Mouse (Mus musculus) effector memory CD4-positive, alpha-beta T cell, adult 5 months (primary cell): ENCODE measurements around the gene Olfr74. TPM values are rescaled to one million over a fixed set of nuclear protein-coding genes. Genes with fewer than 3 reads are reported as not detected.

ENCODE experiments used
- polyA plus RNA-seq: library from polyadenylated mRNA; unstranded; fragments of 100-300 nt; shearing (Covaris generic); gene quantifications from one replicate; pipeline ENCODE4 v1.2.1, GENCODE M21; 2017

Olfr74 gene
- not detected for polyA plus RNA-seq

DNA sequence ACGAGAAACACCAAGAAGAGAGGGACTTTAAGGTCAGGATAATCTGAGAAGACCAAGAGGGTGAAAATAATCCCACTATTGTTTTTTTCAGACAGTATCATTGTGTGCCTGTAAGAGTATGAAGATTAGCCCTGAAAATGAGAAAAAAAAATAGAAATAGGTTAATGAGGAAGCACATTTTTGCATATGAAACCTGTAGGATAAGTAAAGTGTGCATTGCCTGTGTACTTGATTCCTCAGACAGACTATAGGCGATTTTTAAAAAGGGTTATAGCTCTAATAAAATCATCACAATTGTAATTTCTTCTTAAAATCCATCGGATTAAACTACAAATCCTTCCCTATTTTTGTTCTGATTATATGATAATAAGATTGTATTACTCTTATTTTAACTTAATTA lies at the start of gene Olfr74:
Gene Olfr74 (minus strand): TSS at position 101 of the 400 bp plus-strand sequence.

DNA sequence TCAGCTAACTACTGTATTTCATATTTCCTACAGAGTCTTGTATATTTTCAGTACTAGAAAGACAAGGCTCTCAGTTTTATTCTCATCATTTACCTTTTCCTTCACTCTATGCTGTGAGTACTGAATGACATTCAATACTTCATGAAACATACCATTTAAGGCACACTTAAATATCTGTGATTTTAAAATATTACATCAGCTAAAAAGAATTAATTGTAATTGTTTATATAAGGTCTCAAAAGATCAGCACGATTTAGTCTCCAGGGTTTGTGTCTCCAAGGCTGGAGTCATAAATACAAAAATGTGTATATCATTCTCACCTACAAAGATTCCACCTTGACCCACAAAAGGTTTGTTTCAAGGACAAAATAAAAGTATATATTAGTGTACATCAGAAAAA lies 48.0 kb upstream of the Olfr74 start, which contains the start of gene Olfr1161:
Gene Olfr1161 (plus strand): TSS at position 301 of the 400 bp plus-strand sequence.

DNA sequence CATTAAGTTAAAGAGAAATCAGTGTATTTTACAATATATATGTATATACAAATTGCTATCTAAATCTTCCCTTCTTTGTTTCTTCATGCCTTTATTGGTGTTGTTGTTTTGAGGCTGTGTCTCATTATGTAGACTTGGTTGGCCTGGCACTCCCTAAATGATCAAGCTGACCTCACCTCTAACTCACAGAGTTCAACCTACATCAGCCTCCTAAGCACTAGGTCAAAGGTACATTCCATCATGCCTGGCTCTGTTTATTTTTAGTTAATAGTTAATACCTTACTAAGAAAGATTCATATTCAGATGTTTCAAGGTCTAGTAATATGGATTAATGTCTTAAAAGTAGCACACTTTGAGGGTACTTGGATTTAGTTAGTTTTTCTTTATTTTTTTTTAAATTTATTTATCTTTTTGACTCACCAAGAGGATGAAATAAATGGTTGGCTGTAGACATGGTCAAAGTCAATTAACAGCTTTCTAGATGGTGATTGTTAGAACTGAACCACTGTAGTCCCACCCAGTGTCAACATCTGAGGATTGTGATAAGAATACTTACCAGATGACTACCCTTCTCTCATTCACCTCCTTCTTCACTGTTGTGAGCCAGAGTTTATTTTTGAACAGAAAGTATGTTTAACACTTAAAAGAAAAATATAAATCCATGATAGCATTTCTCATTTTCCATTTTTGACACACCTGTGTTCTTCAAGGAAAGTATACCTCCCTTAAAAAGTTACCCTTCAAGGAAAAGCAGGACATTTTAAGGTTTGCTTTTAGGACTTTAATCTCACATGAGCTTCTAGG lies 33.3 kb upstream of the Olfr74 start, which contains the start of gene Olfr1160:
Gene Olfr1160 (minus strand): TSS at position 754 of the 804 bp plus-strand sequence.

DNA sequence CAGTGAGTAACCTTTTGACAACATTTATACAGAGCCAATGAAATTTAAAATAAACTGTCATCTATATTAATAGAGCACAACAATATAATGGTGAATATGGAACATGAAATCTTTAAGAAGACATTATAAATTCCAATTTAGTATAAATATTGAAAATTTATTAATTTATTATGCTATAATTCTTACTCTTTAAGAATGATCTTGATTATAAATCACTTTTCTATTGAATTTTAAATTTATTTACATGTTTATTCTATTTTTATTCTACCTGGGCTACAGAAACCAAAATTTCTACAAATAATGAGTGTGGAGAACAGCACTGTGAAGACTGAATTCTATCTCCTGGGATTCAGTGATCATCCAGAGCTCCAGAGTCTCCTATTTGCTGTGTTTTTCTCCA lies 15.3 kb upstream of the Olfr74 start, which contains the start of gene Olfr1158:
Gene Olfr1158 (plus strand): TSS at position 301 of the 400 bp plus-strand sequence.

DNA sequence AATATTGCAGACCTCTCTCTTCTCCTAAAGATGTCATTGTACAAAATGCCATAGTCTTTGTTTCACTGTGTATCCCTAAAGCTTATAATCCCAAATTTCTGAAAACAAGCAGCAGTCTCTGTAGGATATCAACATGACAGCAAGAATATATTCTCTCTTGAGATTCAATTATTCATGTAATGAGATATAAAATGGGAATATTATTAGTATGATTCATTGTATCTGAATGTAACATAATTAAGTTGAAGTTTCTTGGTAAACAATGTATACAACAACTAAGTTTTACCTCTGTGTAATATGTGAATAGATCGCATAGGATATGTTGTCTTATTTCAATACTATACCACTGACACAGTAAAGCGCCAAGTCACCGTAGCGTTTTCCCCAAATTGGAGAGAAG lies 6.3 kb downstream of the Olfr74 start, which contains the start of gene Olfr1157:
Gene Olfr1157 (minus strand): TSS at position 101 of the 400 bp plus-strand sequence.

DNA sequence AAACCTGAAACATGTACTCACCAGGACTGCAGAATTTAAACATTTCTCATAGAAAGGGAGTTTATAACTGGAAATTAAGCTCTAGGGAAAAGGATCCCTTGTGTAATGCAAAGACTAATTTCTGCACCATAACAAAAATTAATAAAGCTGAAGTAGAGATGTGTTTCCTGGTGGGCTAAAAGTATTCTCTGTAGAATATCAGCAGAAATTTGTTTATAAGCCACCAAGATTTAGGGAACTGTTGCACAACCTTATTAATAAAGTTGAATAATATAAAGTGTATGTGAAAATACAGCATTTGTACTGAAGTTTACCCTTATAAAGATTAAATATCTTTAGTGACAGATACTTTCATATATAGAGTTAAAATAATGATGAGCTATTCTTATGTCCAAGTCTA lies 21.5 kb downstream of the Olfr74 start, which contains the start of gene Olfr1156:
Gene Olfr1156 (minus strand): TSS at position 101 of the 400 bp plus-strand sequence.

DNA sequence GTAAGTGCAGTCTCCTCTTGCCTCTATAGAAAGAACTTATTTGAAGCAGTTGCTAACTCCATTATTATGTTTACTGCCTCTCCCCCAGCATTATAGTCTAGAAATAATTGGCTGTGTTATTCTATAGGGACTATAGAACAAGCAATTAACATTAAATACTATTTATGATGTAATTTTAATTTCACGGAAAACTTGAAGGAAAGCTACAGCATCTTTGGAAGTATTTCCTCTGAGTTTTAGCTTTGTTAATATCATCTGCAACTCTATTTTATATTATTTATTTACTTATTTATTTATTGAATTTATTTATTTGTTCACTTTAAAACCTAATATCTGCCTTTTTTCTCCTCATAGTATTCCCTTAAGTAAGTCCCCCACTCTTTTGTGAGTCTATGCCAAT lies 29.4 kb downstream of the Olfr74 start, which contains the start of gene Olfr1155:
Gene Olfr1155 (minus strand): TSS at position 101 of the 400 bp plus-strand sequence.

Other genes starting within 250 kb of the Olfr74 start
- gene Olfr1138, start 234.7 kb downstream of the Olfr74 start, polyA plus RNA-seq: not detected
- gene Olfr1140, start 230.9 kb downstream of the Olfr74 start, polyA plus RNA-seq: not detected
- gene Olfr1141, start 220.7 kb downstream of the Olfr74 start, polyA plus RNA-seq: not detected
- gene Olfr152, start 195.2 kb downstream of the Olfr74 start, polyA plus RNA-seq: not detected
- gene Olfr1143, start 174.1 kb downstream of the Olfr74 start, polyA plus RNA-seq: not detected
- not detected for gene Olfr1145, start 164.8 kb downstream of the Olfr74 start, polyA plus RNA-seq
- not detected for gene Olfr1148, start 144.1 kb downstream of the Olfr74 start, polyA plus RNA-seq
- not detected for gene Olfr1150-ps1, start 130.7 kb downstream of the Olfr74 start, polyA plus RNA-seq
- not detected for gene Olfr1151, start 118.8 kb downstream of the Olfr74 start, polyA plus RNA-seq
- gene Olfr1152, start 108.2 kb downstream of the Olfr74 start, polyA plus RNA-seq: 0.07 TPM
- not detected for gene Olfr1153, start 79.7 kb downstream of the Olfr74 start, polyA plus RNA-seq
- gene Olfr1154, start 69.5 kb downstream of the Olfr74 start, polyA plus RNA-seq: not detected
- not detected for gene Olfr1155, start 29.5 kb downstream of the Olfr74 start, polyA plus RNA-seq
- gene Olfr1156, start 21.6 kb downstream of the Olfr74 start, polyA plus RNA-seq: 0.30 TPM
- gene Olfr1157, start 6.4 kb downstream of the Olfr74 start, polyA plus RNA-seq: not detected
- gene Olfr1158, start 15.4 kb upstream of the Olfr74 start, polyA plus RNA-seq: not detected
- gene Olfr1160, start 33.6 kb upstream of the Olfr74 start, polyA plus RNA-seq: 0.06 TPM
- not detected for gene Olfr1161, start 48.1 kb upstream of the Olfr74 start, polyA plus RNA-seq
- not detected for gene Olfr73, start 63.0 kb upstream of the Olfr74 start, polyA plus RNA-seq
- gene Olfr1162, start 76.5 kb upstream of the Olfr74 start, polyA plus RNA-seq: not detected
- gene Olfr1163, start 97.2 kb upstream of the Olfr74 start, polyA plus RNA-seq: not detected
- not detected for gene Olfr1164, start 119.3 kb upstream of the Olfr74 start, polyA plus RNA-seq
- not detected for gene Olfr1166, start 153.6 kb upstream of the Olfr74 start, polyA plus RNA-seq
- gene Olfr1167, start 180.5 kb upstream of the Olfr74 start, polyA plus RNA-seq: not detected
- not detected for gene Olfr1168, start 207.2 kb upstream of the Olfr74 start, polyA plus RNA-seq